Comparison of ENCODE assay signal across 31 mouse cellular contexts in the genomic region with DNA sequence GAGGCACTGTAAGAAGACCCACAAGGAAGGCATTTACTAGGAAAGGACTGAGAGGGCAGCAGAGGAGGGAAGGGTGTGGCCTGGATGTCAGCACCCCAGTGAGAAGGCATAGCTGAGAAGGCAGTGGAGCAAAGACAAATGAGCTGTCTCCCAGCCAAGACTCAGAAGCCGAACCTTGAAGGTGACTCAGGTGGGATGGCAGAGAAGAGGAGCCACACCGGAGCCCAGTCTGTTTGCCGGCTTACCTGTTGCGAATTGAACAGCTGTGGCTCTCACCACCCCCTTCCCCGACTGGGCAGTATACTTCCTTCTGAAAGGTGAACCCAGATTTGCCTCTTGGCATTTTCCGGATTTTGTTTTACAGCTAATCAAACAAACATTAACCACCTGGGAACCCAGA.
A peak's percentile ranks its signal among the peaks of the same experiment; 100 is the strongest.
DNase-seq lines count a peak whose midpoint lies in the region; ATAC-seq and TF ChIP-seq lines count a peak whose summit lies in the region.
"Had no signal": no experiment of that assay in that cellular context is flagged by ENCODE, and none has a peak within 500 bp of the region (broad histone marks: within the 10 kb centered on the region; RNA-seq: fewer than 3 reads in every experiment).

No protein-coding gene starts in this region.

- ATAC-seq in kidney, embryonic 15.5 days (replicated peaks; ENCODE audit: low FRiP score): peak; percentile 49; the same call in 1 of the 2 replicates
- ATAC-seq: forebrain, postnatal 0 days; intestine, postnatal 0 days; liver, embryonic 12.5 days; liver, postnatal 0 days; midbrain, embryonic 16.5 days; Patski had no signal

- no peak overlapping the region for H3K4me2 ChIP-seq in kidney, embryonic 15.5 days
- H3K4me2 ChIP-seq: embryonic facial prominence, embryonic 15.5 days; forebrain, embryonic 12.5 days; heart, embryonic 13.5 days; hindbrain, embryonic 14.5 days; liver, embryonic 12.5 days; midbrain, embryonic 11.5 days had no signal

- H3K27ac ChIP-seq in cerebellum, adult 2 months (ENCODE audit: insufficient read depth, low read length): no peak overlapping the region
- no peak overlapping the region for H3K27ac ChIP-seq in kidney, embryonic 15.5 days
- H3K27ac ChIP-seq: embryonic facial prominence, embryonic 10.5 days; embryonic facial prominence, embryonic 15.5 days; forebrain, embryonic 12.5 days; heart, adult 2 months; heart, embryonic 13.5 days; hindbrain, embryonic 14.5 days; liver, embryonic 12.5 days; stomach, postnatal 0 days had no signal

- no peak for TF ChIP-seq CTCF in cerebellum, adult 2 months (IDR thresholded peaks at IDR 0.05; ENCODE audit: borderline replicate concordance, insufficient read depth, low read depth, low read length)

- no peak overlapping the region for H3K4me3 ChIP-seq in cerebellum, adult 2 months (replicated peaks; ENCODE audit: insufficient read depth, low read depth, low read length)
- H3K4me3 ChIP-seq in kidney, embryonic 15.5 days (replicated peaks): no peak overlapping the region
- H3K4me3 ChIP-seq: embryonic facial prominence, embryonic 10.5 days; embryonic facial prominence, embryonic 15.5 days; forebrain, embryonic 12.5 days; heart, adult 2 months; heart, embryonic 13.5 days; liver, embryonic 12.5 days had no signal

- no peaks in the 10 kb centered on the region for H3K9me3 ChIP-seq in kidney, embryonic 15.5 days (replicated peaks)
- H3K9me3 ChIP-seq: embryonic facial prominence, embryonic 10.5 days; embryonic facial prominence, embryonic 15.5 days; forebrain, embryonic 12.5 days; heart, embryonic 13.5 days; liver, embryonic 12.5 days had no signal

- no peaks in the 10 kb centered on the region for H3K36me3 ChIP-seq in kidney, embryonic 15.5 days
- H3K36me3 ChIP-seq: embryonic facial prominence, embryonic 10.5 days; embryonic facial prominence, embryonic 15.5 days; forebrain, embryonic 12.5 days; heart, embryonic 13.5 days; liver, embryonic 12.5 days had no signal

- 24% methylated on average over 6 of the region's 6 CpGs for WGBS in cerebellum, adult 2 months
- WGBS in kidney, embryonic 15.5 days: 38% methylated on average over 6 of the region's 6 CpGs

- H3K27me3 ChIP-seq in cerebellum, adult 2 months (ENCODE audit: control insufficient read depth, insufficient read depth, low read length): no peaks in the 10 kb centered on the region
- no peaks in the 10 kb centered on the region for H3K27me3 ChIP-seq in kidney, embryonic 15.5 days
- H3K27me3 ChIP-seq: embryonic facial prominence, embryonic 15.5 days; forebrain, embryonic 12.5 days; heart, embryonic 13.5 days; liver, embryonic 12.5 days; Patski had no signal

- TF ChIP-seq POLR2A in cerebellum, adult 2 months (IDR thresholded peaks at IDR 0.05; ENCODE audit: borderline replicate concordance, insufficient read depth, low read length): no peak

- no peak overlapping the region for H3K9ac ChIP-seq in kidney, embryonic 15.5 days
- H3K9ac ChIP-seq: embryonic facial prominence, embryonic 15.5 days; forebrain, embryonic 12.5 days; forebrain, postnatal 0 days; heart, embryonic 13.5 days; hindbrain, embryonic 14.5 days; liver, embryonic 12.5 days; liver, postnatal 0 days had no signal

- H3K4me1 ChIP-seq in cerebellum, adult 2 months (ENCODE audit: control insufficient read depth, insufficient read depth, low read length): peaks cover 31% of the 10 kb centered on the region
- peaks cover 9% of the 10 kb centered on the region for H3K4me1 ChIP-seq in kidney, embryonic 15.5 days
- H3K4me1 ChIP-seq: embryonic facial prominence, embryonic 15.5 days; heart, embryonic 13.5 days; liver, embryonic 12.5 days had no signal

- DNase-seq in cerebellum, adult 2 months: peak; percentile 44 to 60
- DNase-seq in cerebellum, adult 11 months: no peak
- DNase-seq in kidney, postnatal 10 days: no peak
- DNase-seq in cerebellum, adult 9-11 months: peak; percentile 51
- no peak for DNase-seq in frontal cortex, adult 2 months (ENCODE audit: extremely low spot score in 1 of 2, low spot score in 1 of 2)
- no peak for DNase-seq in right cerebral cortex, postnatal 10 days (ENCODE audit: low spot score in 2 of 2)
- DNase-seq: adrenal gland, postnatal 14 days; forebrain, postnatal 0 days; gastrocnemius, postnatal 36 days; heart, adult 2 months; heart, postnatal 10 days; layer of hippocampus, postnatal 36 days; left cerebral cortex, postnatal 4 days; liver, postnatal 0 days; lung, postnatal 36 days; right cerebral cortex, adult 18-20 months; right cerebral cortex, postnatal 4 days; thymus, adult 2 months; thymus, postnatal 36 days had no signal

Comparison
In these comparisons a context has a peak if more than half of its experiments do, and no peak if none do; other contexts are left out.
1. DNase-seq: peak in cerebellum, adult 2 months (2 of 2) and cerebellum, adult 9-11 months (single experiment); none in cerebellum, adult 11 months (single experiment), kidney, postnatal 10 days (single experiment), frontal cortex, adult 2 months (0 of 2) and right cerebral cortex, postnatal 10 days (0 of 2).